Mouse (Mus musculus): ENCODE data around the gene Gpr149. TPM values are rescaled to one million over a fixed set of nuclear protein-coding genes. Genes with fewer than 3 reads are reported as not detected.

Gpr149 gene
- polyA plus RNA-seq, 1 experiment from 2014 or later, result 2.8 TPM

DNA sequence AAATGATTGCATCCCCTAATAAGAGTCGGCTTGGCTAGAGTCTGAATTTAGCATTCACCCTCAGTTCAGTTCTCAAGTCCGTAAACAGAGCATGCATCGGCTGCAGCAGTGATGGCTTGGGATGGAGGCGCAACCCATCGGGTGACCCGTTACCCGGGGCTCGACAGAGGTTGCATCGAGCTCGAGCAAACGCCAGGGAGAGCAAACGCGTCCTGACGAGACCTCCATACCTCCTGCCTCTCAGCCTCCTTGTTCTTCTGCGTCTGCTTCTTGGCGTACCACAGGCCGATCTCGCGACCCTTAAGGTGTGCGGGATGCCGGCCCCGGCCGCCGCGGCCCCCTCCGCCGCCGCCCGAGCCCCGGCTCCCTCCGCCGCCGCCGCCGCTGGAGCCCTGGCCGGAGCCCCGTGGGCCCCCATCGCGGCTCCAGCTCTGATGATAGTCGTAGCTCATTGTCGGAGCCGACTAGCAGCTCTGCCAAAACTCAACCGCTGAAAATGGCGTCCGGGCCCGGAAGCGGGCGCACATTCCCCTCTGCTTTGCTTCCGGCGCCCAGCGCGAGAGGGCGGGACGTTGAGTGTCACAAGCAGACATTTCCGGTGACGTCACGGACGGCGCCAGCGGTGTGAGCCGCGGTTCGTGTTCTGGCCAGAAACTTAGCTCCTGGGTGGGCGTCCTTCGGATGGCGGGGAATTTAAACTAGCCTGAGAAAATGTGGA lies 98.3 kb downstream of the Gpr149 start, which contains the start of gene Dhx36:
Gene Dhx36 (minus strand): TSS at position 517 of the 718 bp plus-strand sequence.
- WGBS, result under 1% methylated on average over 65 of the region's 66 CpGs
- peak; percentile 100 for ATAC-seq (replicated peaks)
- Histone ChIP-seq H3K9me3 (no peaks in the 10 kb centered on the region), H3K36me3 (replicated peaks) (no peaks in the 10 kb centered on the region), H3K27ac (peak within 1 kb of the TSS; percentile 97), H3K27me3 (replicated peaks) (no peaks in the 10 kb centered on the region), H3K4me3 (peak within 1 kb of the TSS; percentile 76), H3K4me2 (peak within 1 kb of the TSS; percentile 69), H3K9ac (peak within 1 kb of the TSS; percentile 81), H3K4me1 (peaks cover 20% of the 10 kb centered on the region)

DNA sequence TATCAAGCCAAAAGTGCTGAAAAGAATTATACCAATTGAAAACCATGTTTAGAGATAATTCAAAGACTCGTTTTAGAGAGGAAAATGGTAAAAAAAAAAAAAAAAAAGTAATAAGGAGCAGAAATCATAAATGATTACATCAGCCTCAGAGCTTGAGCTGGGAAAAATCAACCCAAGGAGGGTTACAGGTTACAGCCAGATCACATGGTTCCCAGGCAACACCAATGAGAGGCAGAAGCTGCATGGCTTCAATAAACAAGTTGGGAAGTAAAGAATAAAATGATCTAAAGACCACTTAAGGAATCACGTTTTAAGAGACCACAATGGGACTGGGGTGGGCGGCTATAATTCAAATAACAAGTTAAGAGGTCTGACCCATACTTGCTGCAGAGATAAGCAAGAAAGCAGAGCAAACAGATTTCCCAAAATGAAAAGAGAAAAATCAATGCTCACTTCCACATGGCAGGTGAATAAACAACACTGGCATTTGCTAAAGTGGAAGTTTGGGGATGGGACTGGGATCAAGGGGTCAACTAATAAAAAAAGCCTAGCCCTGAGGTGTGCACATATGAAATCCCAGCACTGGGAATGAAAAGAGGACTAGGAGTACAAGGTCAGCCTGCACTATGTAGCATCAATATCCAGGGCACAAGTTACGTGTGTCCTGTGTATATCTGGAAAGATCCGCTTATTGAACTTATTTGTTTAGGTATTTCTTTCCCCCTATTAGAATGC lies 99.6 kb downstream of the Gpr149 start:
- peak overlapping the region; percentile 69 for H3K4me2 ChIP-seq
- no peaks in the 10 kb centered on the region for H3K27me3 ChIP-seq (replicated peaks)
- H3K9me3 ChIP-seq, result no peaks in the 10 kb centered on the region
- peaks cover 7% of the 10 kb centered on the region; the same call in 1 of the 2 replicates for H3K36me3 ChIP-seq (replicated peaks)
- 72% methylated on average over 5 of the region's 5 CpGs for WGBS
- peak overlapping the region; percentile 76 for H3K4me3 ChIP-seq
- H3K9ac ChIP-seq, result peak overlapping the region; percentile 81; the same call in 1 of the 2 replicates
- H3K27ac ChIP-seq, result no peak overlapping the region
- peaks cover 20% of the 10 kb centered on the region for H3K4me1 ChIP-seq
- no peak for ATAC-seq (replicated peaks)

DNA sequence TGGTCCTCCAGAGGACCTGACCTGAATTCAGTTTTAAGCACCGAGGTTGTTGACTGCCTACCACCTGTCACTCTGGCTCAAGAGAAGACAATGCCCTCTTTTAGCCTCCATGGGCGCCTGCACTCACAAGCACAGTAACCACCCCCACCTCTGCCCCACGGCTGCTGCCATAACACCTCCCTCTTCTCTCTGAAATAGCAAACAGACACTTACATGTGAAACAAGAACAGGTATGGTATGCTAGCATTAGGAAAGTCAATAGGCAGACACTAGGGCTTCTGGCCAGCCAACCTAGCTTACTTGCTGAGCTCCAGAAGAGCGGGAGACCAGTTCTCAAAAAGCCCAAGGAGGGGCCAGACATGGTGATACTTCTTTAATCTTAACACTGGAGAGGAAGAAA lies 105.6 kb downstream of the Gpr149 start:
- 66% methylated on average over 4 of the region's 4 CpGs for WGBS
- H3K27me3 ChIP-seq (replicated peaks), result no peaks in the 10 kb centered on the region
- no peaks in the 10 kb centered on the region for H3K9me3 ChIP-seq
- no peaks in the 10 kb centered on the region for H3K4me1 ChIP-seq
- no peak for ATAC-seq (replicated peaks)
- H3K4me3 ChIP-seq, result no peak overlapping the region
- H3K36me3 ChIP-seq (replicated peaks), result peaks cover 31% of the 10 kb centered on the region; the same call in 1 of the 2 replicates
- no peak overlapping the region for H3K9ac ChIP-seq
- no peak overlapping the region for H3K4me2 ChIP-seq
- H3K27ac ChIP-seq, result no peak overlapping the region

DNA sequence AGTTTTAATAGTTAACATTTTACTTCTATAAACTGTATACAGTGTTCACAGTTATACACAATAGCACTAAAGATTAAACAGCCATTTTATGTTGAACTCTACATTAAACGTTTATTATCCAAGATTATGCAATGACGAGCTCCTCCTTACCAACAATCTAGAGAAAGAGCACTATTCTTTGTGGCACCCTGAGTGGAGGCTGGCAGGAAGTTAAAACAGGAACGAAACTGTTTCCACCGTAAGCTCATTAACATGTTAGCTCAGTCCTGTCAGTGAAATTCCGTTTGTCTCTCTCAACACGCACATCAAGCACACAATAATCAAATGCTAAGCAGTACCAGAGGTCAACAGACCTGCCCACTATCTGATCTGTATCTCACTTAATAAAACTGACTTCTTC lies 112.4 kb downstream of the Gpr149 start:
- H3K4me3 ChIP-seq, result no peak overlapping the region
- no peaks in the 10 kb centered on the region for H3K4me1 ChIP-seq
- ATAC-seq (replicated peaks), result no peak
- 88% methylated on average over 6 of the region's 6 CpGs for WGBS
- no peak overlapping the region for H3K27ac ChIP-seq
- no peaks in the 10 kb centered on the region for H3K9me3 ChIP-seq
- H3K36me3 ChIP-seq (replicated peaks), result peaks cover 40% of the 10 kb centered on the region
- H3K27me3 ChIP-seq (replicated peaks), result no peaks in the 10 kb centered on the region
- H3K4me2 ChIP-seq, result no peak overlapping the region
- no peak overlapping the region for H3K9ac ChIP-seq

DNA sequence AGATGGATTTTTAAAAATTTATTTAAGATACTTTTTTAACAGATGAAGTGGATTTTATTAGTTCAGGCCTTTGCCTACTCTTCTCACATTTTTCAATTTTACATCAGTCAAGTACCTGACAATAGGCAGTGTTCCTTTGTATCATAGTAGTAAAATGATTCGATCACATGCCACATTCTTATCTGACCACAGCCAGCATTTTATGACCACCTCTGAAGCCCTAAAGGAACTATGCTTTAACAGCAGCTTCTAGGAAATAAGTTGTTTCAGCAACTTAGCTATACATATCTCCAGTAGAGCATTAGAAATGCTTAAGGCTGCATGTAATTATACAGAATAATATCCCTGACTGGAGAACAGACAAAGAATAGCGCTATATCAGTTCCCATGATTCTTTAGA lies 120.6 kb downstream of the Gpr149 start:
- Histone ChIP-seq H3K27me3 (replicated peaks) (no peaks in the 10 kb centered on the region), H3K9me3 (no peaks in the 10 kb centered on the region), H3K27ac (no peak overlapping the region), H3K4me2 (no peak overlapping the region), H3K4me1 (no peaks in the 10 kb centered on the region), H3K4me3 (no peak overlapping the region), H3K36me3 (replicated peaks) (peaks cover 34% of the 10 kb centered on the region), H3K9ac (no peak overlapping the region)
- 95% methylated on average over 2 of the region's 2 CpGs for WGBS
- no peak for ATAC-seq (replicated peaks)

Other genes with a start within 250 kb of the Gpr149 start
- gene Dhx36, start 98.1 kb downstream of the Gpr149 start, polyA plus RNA-seq (2015; fragmentation: Nextera tagmentation; extraction: Ambion mirVana), result 42.1 and 43.9 TPM in 2 replicates

Measured in midbrain, embryonic 15.5 days (tissue).